Mouse (Mus musculus) bone marrow, adult 2 months (tissue): ENCODE data around the gene Bag3.
"Not testable (repeated sequence)": the region's sequence is repeated elsewhere in the genome, so short reads cannot be mapped to it uniquely, and the experiment has no call there.

Experiments
- CTCF ChIP-seq: fragments of 200-500 bp; IDR thresholded peaks from 2 replicates; pipeline ENCODE4 v1.5.1; 2011; ENCODE audit warnings: low read length, control low read depth; ENCODE audit not compliant: control insufficient read depth, insufficient read depth
- POLR2A ChIP-seq: fragments of 200-500 bp; IDR thresholded peaks from 2 replicates; pipeline ENCODE4 v1.6.1; 2011; ENCODE audit warnings: low read depth, mild to moderate bottlenecking, control low read depth, low read length, borderline replicate concordance; ENCODE audit not compliant: control insufficient read depth

DNA sequence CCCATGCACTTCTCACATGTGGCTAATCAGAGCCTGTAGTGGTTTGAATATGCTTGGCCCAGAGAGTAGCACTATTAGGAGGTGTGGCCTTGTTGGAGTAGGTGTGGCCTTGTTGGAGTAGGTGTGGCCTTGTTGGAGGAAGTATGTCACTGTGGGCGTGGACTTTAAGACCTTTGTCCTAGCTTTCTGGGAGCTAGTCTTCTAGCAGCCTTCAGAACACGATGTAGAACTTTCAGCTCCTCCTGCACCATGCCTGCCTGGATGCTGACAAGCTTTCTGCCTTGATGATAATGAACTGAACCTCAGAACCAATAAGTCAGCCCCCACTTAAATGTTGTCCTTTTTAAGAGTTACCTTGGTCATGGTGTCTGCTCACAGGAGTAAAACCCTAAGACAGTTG is 46.0 kb downstream of the Bag3 start:
- not testable (repeated sequence) for TF ChIP-seq CTCF, POLR2A
